Comparison of ENCODE assay signal across 16 mouse cellular contexts in the genomic region with DNA sequence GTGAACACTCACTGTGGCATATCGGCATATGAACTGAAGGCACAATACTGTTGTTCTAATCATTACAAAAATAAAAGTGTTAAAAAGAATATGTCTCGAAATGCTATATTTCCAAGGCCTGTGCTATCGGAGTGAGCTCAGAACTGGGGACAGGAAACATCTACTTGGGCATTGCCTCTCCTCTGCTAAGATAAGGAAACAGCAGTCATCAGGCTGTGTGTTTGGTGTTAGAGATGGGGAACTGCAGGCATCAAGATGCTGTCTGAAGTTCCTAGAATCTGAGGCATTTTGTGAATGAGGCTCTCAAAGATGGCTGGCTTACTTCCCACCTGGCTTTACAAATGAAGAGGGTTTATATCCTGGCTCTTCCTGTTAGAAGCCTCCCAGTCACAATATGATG.
"Had no signal": no experiment of that assay in that cellular context is flagged by ENCODE, and none has a peak within 500 bp of the region (broad histone marks: within the 10 kb centered on the region; RNA-seq: fewer than 3 reads in every experiment).

No protein-coding gene starts in this region.

- H3K9ac ChIP-seq: liver, embryonic 14.5 days; lung, embryonic 14.5 days; midbrain, embryonic 13.5 days; neural tube, embryonic 12.5 days; stomach, embryonic 15.5 days had no signal

- H3K4me2 ChIP-seq: lung, embryonic 14.5 days; midbrain, embryonic 11.5 days; midbrain, embryonic 13.5 days; neural tube, embryonic 12.5 days; stomach, embryonic 15.5 days had no signal

- H3K4me1 ChIP-seq: midbrain, embryonic 13.5 days; neural tube, embryonic 12.5 days; stomach, embryonic 15.5 days had no signal

- ATAC-seq: midbrain, embryonic 13.5 days; midbrain, embryonic 16.5 days had no signal

- H3K36me3 ChIP-seq: midbrain, embryonic 13.5 days; neural tube, embryonic 12.5 days; stomach, embryonic 15.5 days had no signal

- DNase-seq: lung, adult 18-20 months; lung, embryonic 14.5 days; lung, postnatal 10 days; lung, postnatal 4 days; right cerebral cortex, postnatal 14 days; thymus, adult 2 months; thymus, postnatal 25 days; thymus, postnatal 4 days had no signal

- H3K27me3 ChIP-seq: megakaryocyte, embryonic 14.5 days; midbrain, embryonic 13.5 days; neural tube, embryonic 12.5 days; stomach, embryonic 15.5 days had no signal

- H3K4me3 ChIP-seq: megakaryocyte, embryonic 14.5 days; midbrain, embryonic 13.5 days; neural tube, embryonic 12.5 days; stomach, embryonic 15.5 days had no signal

- H3K9me3 ChIP-seq: megakaryocyte, embryonic 14.5 days; midbrain, embryonic 13.5 days; neural tube, embryonic 12.5 days; stomach, embryonic 15.5 days had no signal

- H3K27ac ChIP-seq: liver, embryonic 14.5 days; midbrain, embryonic 13.5 days; neural tube, embryonic 12.5 days; stomach, embryonic 15.5 days; stomach, postnatal 0 days had no signal
